In genomic region chr1:131336017-131336416, GRCm38 (mm10) we compare ENCODE assay signal across 10 mouse cellular contexts. TPM values are rescaled to one million over a fixed set of nuclear protein-coding genes. Genes with fewer than 3 reads are reported as not detected.
DNase-seq lines count a peak whose midpoint lies in the region; ATAC-seq lines count a peak whose summit lies in the region.
"Had no signal": no experiment of that assay in that cellular context is flagged by ENCODE, and none has a peak within 500 bp of the region (broad histone marks: within the 10 kb centered on the region; RNA-seq: fewer than 3 reads in every experiment).

No protein-coding gene starts in this region.

- intact Hi-C loops in left cerebral cortex, postnatal 36 days (cut with DNase I), result no loop called here

- DNase-seq in heart, postnatal 4 days, result no peak
- DNase-seq in neural tube, embryonic 10.5 days (ENCODE audit: extremely low spot score, low spot score), result no peak
- DNase-seq in left cerebral cortex, postnatal 36 days (ENCODE audit: low spot score in 2 of 2), result no peak
- DNase-seq in layer of hippocampus, postnatal 14 days (ENCODE audit: low spot score in 2 of 2), result no peak
- DNase-seq: layer of hippocampus, adult 9-11 months; lung, adult 2 months had no signal

- peaks cover 2% of the 10 kb centered on the region for H3K36me3 ChIP-seq in heart, embryonic 11.5 days (ENCODE audit: control insufficient read depth, insufficient read depth, low read length)
- peaks cover 34% of the 10 kb centered on the region for H3K36me3 ChIP-seq in neural tube, embryonic 15.5 days
- peaks cover 20% of the 10 kb centered on the region; the same call in 1 of the 2 replicates for H3K36me3 ChIP-seq in kidney, embryonic 16.5 days (ENCODE audit: insufficient read depth, low read length)
- H3K36me3 ChIP-seq in stomach, embryonic 15.5 days, result 0 out of 2 replicates have a peak, but pooled peaks cover 3% of the 10 kb centered on the region

- H3K27me3 ChIP-seq in heart, embryonic 11.5 days (ENCODE audit: control insufficient read depth, insufficient read depth, low read length), result no peaks in the 10 kb centered on the region
- H3K27me3 ChIP-seq in neural tube, embryonic 15.5 days (replicated peaks), result no peaks in the 10 kb centered on the region
- H3K27me3 ChIP-seq in kidney, embryonic 16.5 days (ENCODE audit: insufficient read depth, low read length), result no peaks in the 10 kb centered on the region
- no peaks in the 10 kb centered on the region for H3K27me3 ChIP-seq in stomach, embryonic 15.5 days (replicated peaks)

- WGBS in heart, embryonic 11.5 days (ENCODE audit: insufficient replicate concordance), result 64% methylated on average over 5 of the region's 5 CpGs
- WGBS in neural tube, embryonic 15.5 days, result 78% methylated on average over 5 of the region's 5 CpGs
- WGBS in kidney, embryonic 16.5 days, result 58% methylated on average over 5 of the region's 5 CpGs
- WGBS in stomach, embryonic 15.5 days, result 38% methylated on average over 5 of the region's 5 CpGs

- H3K4me1 ChIP-seq in heart, embryonic 11.5 days (ENCODE audit: control insufficient read depth, insufficient read depth, low read length), result no peaks in the 10 kb centered on the region
- no peaks in the 10 kb centered on the region for H3K4me1 ChIP-seq in neural tube, embryonic 15.5 days
- peaks cover 3% of the 10 kb centered on the region; the same call in 1 of the 2 replicates for H3K4me1 ChIP-seq in kidney, embryonic 16.5 days (ENCODE audit: insufficient read depth, low read length)
- H3K4me1 ChIP-seq in stomach, embryonic 15.5 days, result 0 out of 2 replicates have a peak, but pooled peaks cover 3% of the 10 kb centered on the region

- ATAC-seq in heart, embryonic 11.5 days (replicated peaks; ENCODE audit: insufficient number of reproducible peaks, low FRiP score, low TSS enrichment), result no peak
- ATAC-seq in neural tube, embryonic 15.5 days (ENCODE audit: low FRiP score), result no peak
- peak; percentile 67; the same call in 1 of the 2 replicates for ATAC-seq in kidney, embryonic 16.5 days (ENCODE audit: low FRiP score, low TSS enrichment)
- peak; percentile 53; the same call in 1 of the 2 replicates for ATAC-seq in stomach, embryonic 15.5 days (ENCODE audit: insufficient read depth, low FRiP score, low read depth)

- H3K4me3 ChIP-seq in heart, embryonic 11.5 days (ENCODE audit: low read depth, low read length), result no peak overlapping the region
- H3K4me3 ChIP-seq in neural tube, embryonic 15.5 days (replicated peaks), result no peak overlapping the region
- H3K4me3 ChIP-seq in kidney, embryonic 16.5 days (ENCODE audit: low read length), result no peak overlapping the region
- no peak overlapping the region for H3K4me3 ChIP-seq in stomach, embryonic 15.5 days (replicated peaks)

- no peak overlapping the region for H3K4me2 ChIP-seq in heart, embryonic 11.5 days
- H3K4me2 ChIP-seq in neural tube, embryonic 15.5 days, result no peak overlapping the region
- no peak overlapping the region for H3K4me2 ChIP-seq in kidney, embryonic 16.5 days (replicated peaks; ENCODE audit: low read depth, low read length)
- H3K4me2 ChIP-seq in stomach, embryonic 15.5 days, result no peak overlapping the region

- H3K9me3 ChIP-seq in heart, embryonic 11.5 days (replicated peaks; ENCODE audit: control insufficient read depth, low read length), result no peaks in the 10 kb centered on the region
- H3K9me3 ChIP-seq in neural tube, embryonic 15.5 days (replicated peaks), result no peaks in the 10 kb centered on the region
- H3K9me3 ChIP-seq in kidney, embryonic 16.5 days (ENCODE audit: low read length), result no peaks in the 10 kb centered on the region
- no peaks in the 10 kb centered on the region for H3K9me3 ChIP-seq in stomach, embryonic 15.5 days

- no peak overlapping the region for H3K9ac ChIP-seq in heart, embryonic 11.5 days (ENCODE audit: low read depth, low read length)
- H3K9ac ChIP-seq in neural tube, embryonic 15.5 days (replicated peaks), result no peak overlapping the region
- no peak overlapping the region for H3K9ac ChIP-seq in kidney, embryonic 16.5 days (replicated peaks; ENCODE audit: low read length)
- H3K9ac ChIP-seq in stomach, embryonic 15.5 days, result no peak overlapping the region

- peak overlapping the region; percentile 38 for H3K27ac ChIP-seq in heart, embryonic 11.5 days (ENCODE audit: low read depth, low read length)
- 0 out of 2 replicates have a peak overlapping the region, but pooled peaks have one; percentile 13 for H3K27ac ChIP-seq in neural tube, embryonic 15.5 days (replicated peaks)
- H3K27ac ChIP-seq in kidney, embryonic 16.5 days (ENCODE audit: low read length), result no peak overlapping the region
- H3K27ac ChIP-seq in stomach, embryonic 15.5 days, result peak overlapping the region; percentile 36

RNA-seq across cellular contexts. Expression of gene Ikbke, which starts 56.6 kb away (rescaled TPM):
- polyA plus RNA-seq in heart, embryonic 11.5 days (2014; fragmentation: Nextera tagmentation; extraction: Ambion mirVana), result 1.3 and 2.4 TPM in 2 replicates
- total RNA-seq in heart, postnatal 4 days (2021), result 1 to 10 TPM; 2.9 to 3.0 TPM
- 0.88 and 3.7 TPM in 2 replicates for polyA plus RNA-seq in neural tube, embryonic 15.5 days (2015; fragmentation: Nextera tagmentation; extraction: Ambion mirVana)
- polyA plus RNA-seq in kidney, embryonic 16.5 days (2015; fragmentation: Nextera tagmentation; extraction: Ambion mirVana), result 4.8 and 5.5 TPM in 2 replicates
- polyA plus RNA-seq in stomach, embryonic 15.5 days (2015; fragmentation: Nextera tagmentation; extraction: Ambion mirVana), result 6.4 and 7.1 TPM in 2 replicates
- 1 to 10 TPM in 1 of 2 experiments, under 1 TPM in 1; 0.69 to 2.5 TPM for total RNA-seq in left cerebral cortex, postnatal 36 days (2021)
- total RNA-seq in layer of hippocampus, postnatal 14 days (2021), result 1 to 10 TPM; 3.0 to 3.9 TPM

Comparison
In these comparisons a context has a peak if more than half of its experiments do, and no peak if none do; other contexts are left out.
1. ATAC-seq: peak in kidney, embryonic 16.5 days (single experiment) and stomach, embryonic 15.5 days (single experiment); none in heart, embryonic 11.5 days (single experiment) and neural tube, embryonic 15.5 days (single experiment).